Mouse (Mus musculus): ENCODE data around the gene Riox1. TPM values are rescaled to one million over a fixed set of nuclear protein-coding genes. Genes with fewer than 3 reads are reported as not detected.

Gene Riox1
- polyA plus RNA-seq, 1 experiment, result 18.7 TPM

GRCm38 (mm10) chr12:83939332-83939731 is 11.1 kb upstream of the Riox1 start:
- H3K79me2 ChIP-seq (ENCODE audit: control insufficient read depth, insufficient read depth), result no peaks in the 10 kb centered on the region
- H3K79me3 ChIP-seq (ENCODE audit: low read depth), result no peaks in the 10 kb centered on the region
- no peak overlapping the region for H3K4me3 ChIP-seq (ENCODE audit: insufficient read depth, poor library complexity, severe bottlenecking)
- TF ChIP-seq MYOG (IDR thresholded peaks at IDR 0.05; ENCODE audit: control insufficient read depth, extremely low read depth, insufficient read length) (no peak), MAX (IDR thresholded peaks at IDR 0.05) (no peak), FOSL1 (IDR thresholded peaks at IDR 0.05; ENCODE audit: insufficient read depth, low read length, poor library complexity, severe bottlenecking) (no peak), CTCF (IDR thresholded peaks at IDR 0.05; ENCODE audit: control insufficient read depth, insufficient read depth, insufficient read length) (no peak), USF1 (IDR thresholded peaks at IDR 0.05; ENCODE audit: low read depth) (no peak), MYOD1 (IDR thresholded peaks at IDR 0.05; ENCODE audit: control insufficient read depth, insufficient read length, low read depth) (no peak), CEBPB (IDR thresholded peaks at IDR 0.05; ENCODE audit: low read depth) (no peak)
- no peak overlapping the region for H3ac ChIP-seq (ENCODE audit: control insufficient read depth, insufficient read length, low read depth)
- no peaks in the 10 kb centered on the region for H3K36me3 ChIP-seq (ENCODE audit: control insufficient read depth, insufficient read depth)
- no peaks in the 10 kb centered on the region for H3K27me3 ChIP-seq (ENCODE audit: control insufficient read depth, insufficient read depth, insufficient read length)

DNA sequence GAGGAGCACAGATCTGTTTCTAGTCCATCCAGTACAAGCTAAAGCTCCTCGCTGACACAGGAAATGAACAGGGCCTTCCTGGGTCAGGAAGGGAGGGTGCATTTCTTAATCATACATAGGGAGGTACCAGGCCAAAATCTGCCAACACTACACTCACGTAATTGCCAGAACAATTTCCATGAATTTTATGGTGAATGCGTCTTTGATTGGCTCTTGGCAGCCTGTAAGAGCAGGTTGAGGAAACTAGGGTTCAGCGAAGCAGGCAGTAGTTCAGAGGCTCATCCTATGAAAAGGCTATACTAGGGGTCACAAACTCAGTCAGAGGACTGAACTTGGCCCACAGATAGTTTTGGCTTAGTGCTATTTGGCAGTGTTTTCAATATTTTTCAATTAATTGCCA is 10.4 kb upstream of the Riox1 start:
- H3K79me3 ChIP-seq (ENCODE audit: low read depth), result no peaks in the 10 kb centered on the region
- H3ac ChIP-seq (ENCODE audit: control insufficient read depth, insufficient read length, low read depth), result no peak overlapping the region
- H3K36me3 ChIP-seq (ENCODE audit: control insufficient read depth, insufficient read depth), result no peaks in the 10 kb centered on the region
- H3K27me3 ChIP-seq (ENCODE audit: control insufficient read depth, insufficient read depth, insufficient read length), result no peaks in the 10 kb centered on the region
- H3K79me2 ChIP-seq (ENCODE audit: control insufficient read depth, insufficient read depth), result no peaks in the 10 kb centered on the region
- H3K4me3 ChIP-seq (ENCODE audit: insufficient read depth, poor library complexity, severe bottlenecking), result no peak overlapping the region
- TF ChIP-seq MYOD1 (IDR thresholded peaks at IDR 0.05; ENCODE audit: control insufficient read depth, insufficient read length, low read depth) (no peak), FOSL1 (IDR thresholded peaks at IDR 0.05; ENCODE audit: insufficient read depth, low read length, poor library complexity, severe bottlenecking) (no peak), MYOG (IDR thresholded peaks at IDR 0.05; ENCODE audit: control insufficient read depth, extremely low read depth, insufficient read length) (no peak), USF1 (IDR thresholded peaks at IDR 0.05; ENCODE audit: low read depth) (no peak), CTCF (IDR thresholded peaks at IDR 0.05; ENCODE audit: control insufficient read depth, insufficient read depth, insufficient read length) (no peak), CEBPB (IDR thresholded peaks at IDR 0.05; ENCODE audit: low read depth) (no peak), MAX (IDR thresholded peaks at IDR 0.05) (no peak)

GRCm38 (mm10) chr12:83941938-83942337 is 8.5 kb upstream of the Riox1 start:
- H3K36me3 ChIP-seq (ENCODE audit: control insufficient read depth, insufficient read depth), result no peaks in the 10 kb centered on the region
- no peaks in the 10 kb centered on the region for H3K79me3 ChIP-seq (ENCODE audit: low read depth)
- TF ChIP-seq USF1 (IDR thresholded peaks at IDR 0.05; ENCODE audit: low read depth) (no peak), MYOG (IDR thresholded peaks at IDR 0.05; ENCODE audit: control insufficient read depth, extremely low read depth, insufficient read length) (no peak), MAX (IDR thresholded peaks at IDR 0.05) (no peak), CTCF (IDR thresholded peaks at IDR 0.05; ENCODE audit: control insufficient read depth, insufficient read depth, insufficient read length) (no peak), CEBPB (IDR thresholded peaks at IDR 0.05; ENCODE audit: low read depth) (no peak), MYOD1 (IDR thresholded peaks at IDR 0.05; ENCODE audit: control insufficient read depth, insufficient read length, low read depth) (no peak), FOSL1 (IDR thresholded peaks at IDR 0.05; ENCODE audit: insufficient read depth, low read length, poor library complexity, severe bottlenecking) (no peak)
- no peak overlapping the region for H3K4me3 ChIP-seq (ENCODE audit: insufficient read depth, poor library complexity, severe bottlenecking)
- no peaks in the 10 kb centered on the region for H3K27me3 ChIP-seq (ENCODE audit: control insufficient read depth, insufficient read depth, insufficient read length)
- no peak overlapping the region for H3ac ChIP-seq (ENCODE audit: control insufficient read depth, insufficient read length, low read depth)
- H3K79me2 ChIP-seq (ENCODE audit: control insufficient read depth, insufficient read depth), result no peaks in the 10 kb centered on the region

- Histone ChIP-seq H3K36me3 (ENCODE audit: control insufficient read depth, insufficient read depth) (peaks cover 9% of the 10 kb centered on the region), H3K4me3 (ENCODE audit: insufficient read depth, poor library complexity, severe bottlenecking) (no peak overlapping the region), H3K79me3 (ENCODE audit: low read depth) (peaks cover 12% of the 10 kb centered on the region), H3ac (ENCODE audit: control insufficient read depth, insufficient read length, low read depth) (no peak overlapping the region), H3K27me3 (ENCODE audit: control insufficient read depth, insufficient read depth, insufficient read length) (no peaks in the 10 kb centered on the region), H3K79me2 (ENCODE audit: control insufficient read depth, insufficient read depth) (peaks cover 21% of the 10 kb centered on the region)
- TF ChIP-seq FOSL1 (IDR thresholded peaks at IDR 0.05; ENCODE audit: insufficient read depth, low read length, poor library complexity, severe bottlenecking) (no peak), MYOG (IDR thresholded peaks at IDR 0.05; ENCODE audit: control insufficient read depth, extremely low read depth, insufficient read length) (no peak), CTCF (IDR thresholded peaks at IDR 0.05; ENCODE audit: control insufficient read depth, insufficient read depth, insufficient read length) (no peak), MAX (IDR thresholded peaks at IDR 0.05) (no peak), USF1 (IDR thresholded peaks at IDR 0.05; ENCODE audit: low read depth) (no peak), MYOD1 (IDR thresholded peaks at IDR 0.05; ENCODE audit: control insufficient read depth, insufficient read length, low read depth) (no peak), CEBPB (IDR thresholded peaks at IDR 0.05; ENCODE audit: low read depth) (no peak)
These were observed 3.1 kb upstream of the Riox1 start for GRCm38 (mm10) chr12:83947260-83947811.

DNA sequence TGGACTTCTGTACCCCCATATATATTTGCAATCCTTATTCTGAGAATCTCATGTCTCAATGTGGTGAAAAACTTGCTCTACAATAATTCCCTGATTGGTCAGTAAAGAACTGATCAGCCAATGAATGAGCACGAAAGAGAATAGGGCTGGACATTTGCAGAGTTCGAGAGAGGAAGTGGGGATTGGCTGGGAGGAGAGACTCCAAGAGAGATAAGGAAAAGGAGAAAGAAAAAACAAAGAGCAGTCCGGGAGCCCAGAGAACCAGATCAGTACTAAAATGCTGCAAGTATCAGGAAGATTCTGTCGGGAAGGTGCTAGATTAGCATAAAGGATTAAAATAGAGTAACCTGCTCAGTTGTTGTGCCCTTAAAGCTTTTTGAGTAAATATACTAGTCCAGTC is 1.4 kb upstream of the Riox1 start:
- no peak for TF ChIP-seq MYOG (IDR thresholded peaks at IDR 0.05; ENCODE audit: control insufficient read depth, extremely low read depth, insufficient read length)
- TF ChIP-seq MAX (IDR thresholded peaks at IDR 0.05), result no peak
- TF ChIP-seq USF1 (IDR thresholded peaks at IDR 0.05; ENCODE audit: low read depth), result no peak
- TF ChIP-seq CTCF (IDR thresholded peaks at IDR 0.05; ENCODE audit: control insufficient read depth, insufficient read depth, insufficient read length), result no peak
- no peak for TF ChIP-seq MYOD1 (IDR thresholded peaks at IDR 0.05; ENCODE audit: control insufficient read depth, insufficient read length, low read depth)
- TF ChIP-seq FOSL1 (IDR thresholded peaks at IDR 0.05; ENCODE audit: insufficient read depth, low read length, poor library complexity, severe bottlenecking), result no peak
- TF ChIP-seq CEBPB (IDR thresholded peaks at IDR 0.05; ENCODE audit: low read depth), result no peak
- H3K4me3 ChIP-seq (ENCODE audit: insufficient read depth, poor library complexity, severe bottlenecking), result no peak overlapping the region
- peaks cover 38% of the 10 kb centered on the region for H3K79me2 ChIP-seq (ENCODE audit: control insufficient read depth, insufficient read depth)
- no peak overlapping the region for H3ac ChIP-seq (ENCODE audit: control insufficient read depth, insufficient read length, low read depth)
- H3K36me3 ChIP-seq (ENCODE audit: control insufficient read depth, insufficient read depth), result peaks cover 21% of the 10 kb centered on the region
- H3K79me3 ChIP-seq (ENCODE audit: low read depth), result peaks cover 27% of the 10 kb centered on the region
- no peaks in the 10 kb centered on the region for H3K27me3 ChIP-seq (ENCODE audit: control insufficient read depth, insufficient read depth, insufficient read length)
